Comparison of ENCODE assay signal across 8 mouse cellular contexts in the genomic region with DNA sequence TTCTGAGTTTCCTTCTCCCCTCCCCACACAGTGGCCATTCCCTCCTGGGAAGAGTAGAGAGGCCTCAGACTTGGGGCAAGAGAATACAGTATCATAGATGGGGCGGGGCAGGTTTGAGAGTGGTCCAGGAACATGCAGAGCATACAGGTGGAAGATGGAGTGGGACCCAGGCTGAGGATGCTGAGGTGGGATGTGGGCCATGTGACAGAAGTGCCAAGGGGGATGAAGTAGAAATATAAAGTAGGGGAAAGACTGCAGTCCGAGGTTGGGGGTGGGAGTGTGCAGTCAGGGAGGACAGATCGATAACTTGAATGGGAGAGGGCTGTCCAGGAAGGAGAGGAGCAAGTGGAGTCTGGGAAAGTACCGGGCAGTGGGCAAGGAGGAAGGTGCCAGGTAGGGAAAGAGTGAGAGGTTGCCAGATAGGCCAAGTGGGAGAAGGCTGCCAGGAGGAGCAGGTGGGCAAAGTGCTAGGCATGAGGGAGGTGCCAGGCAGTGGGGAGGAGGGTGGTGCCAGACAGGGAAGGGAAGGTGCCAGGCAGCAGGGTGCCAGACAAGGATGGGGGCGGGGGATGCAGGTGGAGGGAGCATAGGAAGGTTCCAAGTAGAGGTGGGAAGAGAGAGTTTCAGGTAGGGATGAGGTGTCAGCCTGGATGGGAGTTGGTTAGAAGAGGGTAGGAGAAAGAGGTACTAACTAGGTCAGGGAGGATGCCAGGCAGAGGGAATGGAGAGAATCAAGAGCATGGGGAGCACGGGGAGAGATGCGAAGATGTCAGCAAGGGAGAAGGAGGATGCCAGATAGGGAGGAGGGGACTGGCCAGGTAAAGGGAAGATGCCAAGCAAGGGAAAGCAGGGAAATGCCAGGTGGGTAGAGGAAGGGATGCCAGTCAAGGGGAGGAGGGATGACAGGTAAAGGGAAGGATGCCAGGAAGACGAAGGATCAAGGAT. TPM values are rescaled to one million over a fixed set of nuclear protein-coding genes. Genes with fewer than 3 reads are reported as not detected.
DNase-seq lines count a peak whose midpoint lies in the region; ATAC-seq and TF ChIP-seq lines count a peak whose summit lies in the region.

No protein-coding gene starts in this region.

- TF ChIP-seq POLR2A in kidney, adult 2 months (IDR thresholded peaks at IDR 0.05; ENCODE audit: low read depth, low read length), result no peak
- TF ChIP-seq POLR2A in thymus, adult 2 months (IDR thresholded peaks at IDR 0.05; ENCODE audit: control insufficient read depth, extremely low read depth, insufficient read depth, low read length, poor library complexity), result no peak

- H3K27ac ChIP-seq in kidney, adult 2 months (ENCODE audit: insufficient read depth, low read depth, low read length), result no peak overlapping the region
- peak overlapping the region; percentile 51; the same call in 1 of the 2 replicates for H3K27ac ChIP-seq in forebrain, embryonic 13.5 days
- H3K27ac ChIP-seq in midbrain, embryonic 11.5 days (ENCODE audit: low read depth, low read length), result no peak overlapping the region
- no peak overlapping the region for H3K27ac ChIP-seq in thymus, adult 2 months (ENCODE audit: control insufficient read depth, insufficient read depth, low read length)

- H3K4me1 ChIP-seq in kidney, adult 2 months (ENCODE audit: control insufficient read depth, insufficient read depth, low read length), result peaks cover 6% of the 10 kb centered on the region; the same call in 1 of the 2 replicates
- peaks cover 44% of the 10 kb centered on the region for H3K4me1 ChIP-seq in forebrain, embryonic 13.5 days
- H3K4me1 ChIP-seq in midbrain, embryonic 11.5 days (ENCODE audit: control insufficient read depth, insufficient read depth, low read length), result peaks cover 10% of the 10 kb centered on the region
- no peaks in the 10 kb centered on the region for H3K4me1 ChIP-seq in thymus, adult 2 months (replicated peaks; ENCODE audit: control insufficient read depth, insufficient read depth, low read length)

- TF ChIP-seq CTCF in kidney, adult 2 months (conservative IDR thresholded peaks at IDR 0.05; ENCODE audit: insufficient read depth, insufficient read length, low read depth, low read length), result no peak
- TF ChIP-seq CTCF in thymus, adult 2 months (IDR thresholded peaks at IDR 0.05; ENCODE audit: borderline replicate concordance, control insufficient read depth, extremely low read depth, insufficient read depth, low read length, poor library complexity), result no peak

- H3K36me3 ChIP-seq in kidney, adult 2 months (ENCODE audit: control insufficient read depth, insufficient read depth, low read length), result no peaks in the 10 kb centered on the region
- no peaks in the 10 kb centered on the region for H3K36me3 ChIP-seq in forebrain, embryonic 13.5 days (ENCODE audit: poor library complexity, severe bottlenecking)
- no peaks in the 10 kb centered on the region for H3K36me3 ChIP-seq in midbrain, embryonic 11.5 days (ENCODE audit: control insufficient read depth, insufficient read depth, low read length)
- no peaks in the 10 kb centered on the region for H3K36me3 ChIP-seq in thymus, adult 2 months (ENCODE audit: control insufficient read depth, insufficient read depth, low read length)

- H3K9ac ChIP-seq in forebrain, embryonic 13.5 days, result peak overlapping the region; percentile 86
- no peak overlapping the region for H3K9ac ChIP-seq in midbrain, embryonic 11.5 days (ENCODE audit: low read length)

- peak overlapping the region; percentile 73 for H3K4me2 ChIP-seq in forebrain, embryonic 13.5 days
- H3K4me2 ChIP-seq in midbrain, embryonic 11.5 days, result peak overlapping the region; percentile 62

- WGBS in kidney, adult 2 months, result 48% methylated on average over 8 of the region's 8 CpGs
- 41% methylated on average over 8 of the region's 8 CpGs for WGBS in forebrain, embryonic 13.5 days
- WGBS in midbrain, embryonic 11.5 days, result 42% methylated on average over 8 of the region's 8 CpGs
- WGBS in thymus, adult 2 months, result 55% methylated on average over 8 of the region's 8 CpGs

- H3K27me3 ChIP-seq in kidney, adult 2 months (replicated peaks; ENCODE audit: control insufficient read depth, insufficient read depth, low read length), result no peaks in the 10 kb centered on the region
- peaks cover 2% of the 10 kb centered on the region; the same call in 1 of the 2 replicates for H3K27me3 ChIP-seq in forebrain, embryonic 13.5 days
- peaks cover 2% of the 10 kb centered on the region for H3K27me3 ChIP-seq in midbrain, embryonic 11.5 days (ENCODE audit: control insufficient read depth, insufficient read depth, low read length)
- peaks cover 4% of the 10 kb centered on the region; the same call in 1 of the 2 replicates for H3K27me3 ChIP-seq in thymus, adult 2 months (ENCODE audit: control insufficient read depth, insufficient read depth, low read length)

- no peaks in the 10 kb centered on the region for H3K9me3 ChIP-seq in forebrain, embryonic 13.5 days (replicated peaks)
- H3K9me3 ChIP-seq in midbrain, embryonic 11.5 days (ENCODE audit: control insufficient read depth, low read length), result no peaks in the 10 kb centered on the region

- peak overlapping the region; percentile 46; the same call in 1 of the 2 replicates for H3K4me3 ChIP-seq in kidney, adult 2 months (ENCODE audit: insufficient read depth, low read depth, low read length)
- H3K4me3 ChIP-seq in forebrain, embryonic 13.5 days, result peak overlapping the region; percentile 69
- peak overlapping the region; percentile 33 for H3K4me3 ChIP-seq in midbrain, embryonic 11.5 days (ENCODE audit: low read depth, low read length)
- H3K4me3 ChIP-seq in thymus, adult 2 months (ENCODE audit: control insufficient read depth, insufficient read depth, low read length), result no peak overlapping the region

- DNase-seq in kidney, adult 2 months, result no peak
- no peak for DNase-seq in kidney, adult 9 months
- peak; percentile 95 for DNase-seq in cerebellum, adult 11-12 months
- DNase-seq in midbrain, embryonic 11.5 days (ENCODE audit: low spot score, missing footprints), result peak; percentile 45
- DNase-seq in thymus, adult 2 months, result no peak
- no peak for DNase-seq in frontal cortex, postnatal 25 days (ENCODE audit: low spot score in 2 of 2)
- no peak for DNase-seq in spleen, postnatal 14 days (ENCODE audit: low spot score in 2 of 2)

- ATAC-seq in forebrain, embryonic 13.5 days, result peak; percentile 42; the same call in 1 of the 2 replicates
- no peak for ATAC-seq in midbrain, embryonic 11.5 days (ENCODE audit: low FRiP score)

RNA-seq across cellular contexts. Expression of a gene that starts 0.9 kb away (rescaled TPM):
- 12.4 and 15.9 TPM in 2 replicates for polyA plus RNA-seq in kidney, adult 2 months (2012; rRNA removed)
- 111 and 114 TPM in 2 replicates for polyA plus RNA-seq in forebrain, embryonic 13.5 days (2015; fragmentation: Nextera tagmentation; extraction: Ambion mirVana)
- polyA plus RNA-seq in midbrain, embryonic 11.5 days (2014; fragmentation: Nextera tagmentation; extraction: Ambion mirVana), result 56.8 and 60.2 TPM in 2 replicates
- 3.7 and 6.1 TPM in 2 replicates for polyA plus RNA-seq in thymus, adult 2 months (2012; rRNA removed)

RNA-seq across cellular contexts. Expression of a gene that starts 36.8 kb away (rescaled TPM):
- 20.2 and 27.5 TPM in 2 replicates for polyA plus RNA-seq in kidney, adult 2 months (2012; rRNA removed)
- 15.0 and 17.2 TPM in 2 replicates for polyA plus RNA-seq in forebrain, embryonic 13.5 days (2015; fragmentation: Nextera tagmentation; extraction: Ambion mirVana)
- 7.2 and 9.6 TPM in 2 replicates for polyA plus RNA-seq in midbrain, embryonic 11.5 days (2014; fragmentation: Nextera tagmentation; extraction: Ambion mirVana)
- polyA plus RNA-seq in thymus, adult 2 months (2012; rRNA removed), result 53.5 and 55.5 TPM in 2 replicates

RNA-seq across cellular contexts. Expression of a gene that starts 46.0 kb away (rescaled TPM):
- 40.2 and 47.6 TPM in 2 replicates for polyA plus RNA-seq in kidney, adult 2 months (2012; rRNA removed)
- 117 and 124 TPM in 2 replicates for polyA plus RNA-seq in forebrain, embryonic 13.5 days (2015; fragmentation: Nextera tagmentation; extraction: Ambion mirVana)
- 143 and 147 TPM in 2 replicates for polyA plus RNA-seq in midbrain, embryonic 11.5 days (2014; fragmentation: Nextera tagmentation; extraction: Ambion mirVana)
- polyA plus RNA-seq in thymus, adult 2 months (2012; rRNA removed), result 117 and 121 TPM in 2 replicates

Comparison
In these comparisons a context has a peak if more than half of its experiments do, and no peak if none do; other contexts are left out.
1. DNase-seq: peak in cerebellum, adult 11-12 months (single experiment) and midbrain, embryonic 11.5 days (single experiment); none in kidney, adult 2 months (single experiment), kidney, adult 9 months (single experiment), thymus, adult 2 months (single experiment), frontal cortex, postnatal 25 days (0 of 2) and spleen, postnatal 14 days (0 of 2).